Mouse (Mus musculus): ENCODE results near the gene Ech1. TPM values are rescaled to one million over a fixed set of nuclear protein-coding genes. Genes with fewer than 3 reads are reported as not detected.

The Ech1 gene
- polyA plus RNA-seq, 2 experiments, result 165 to 200 TPM

DNA sequence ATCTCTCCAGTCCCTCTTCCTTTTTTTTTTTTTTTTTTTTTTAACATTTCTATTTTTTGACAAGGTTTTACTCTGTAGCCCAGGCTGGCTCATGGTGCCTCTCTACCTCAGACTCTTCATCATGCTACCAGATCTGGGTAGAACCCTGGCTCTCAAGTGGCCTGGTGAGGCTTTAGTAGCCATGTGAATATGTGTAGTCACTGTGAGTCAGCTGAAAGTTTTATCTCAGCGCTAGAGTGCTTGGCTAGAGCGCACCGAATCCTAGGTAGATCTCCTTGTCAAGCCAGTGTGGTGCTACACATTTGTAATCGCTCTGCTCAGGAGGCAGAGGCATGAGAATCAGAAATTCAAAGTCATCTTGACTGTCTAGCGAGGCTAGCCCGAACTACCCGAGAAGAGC is 52.1 kb downstream of the Ech1 start:
- Histone ChIP-seq H3K4me3 (replicated peaks; ENCODE audit: low read length) (no peak overlapping the region), H3K9ac (ENCODE audit: low read depth, low read length, severe bottlenecking) (no peak overlapping the region), H3K4me1 (ENCODE audit: control insufficient read depth, insufficient read depth, low read length) (no peaks in the 10 kb centered on the region), H3K27me3 (ENCODE audit: control insufficient read depth, insufficient read depth, low read length) (no peaks in the 10 kb centered on the region), H3K9me3 (ENCODE audit: control insufficient read depth, low read length) (no peaks in the 10 kb centered on the region), H3K27ac (replicated peaks; ENCODE audit: low read depth, low read length) (no peak overlapping the region), H3K36me3 (ENCODE audit: control insufficient read depth, insufficient read depth, low read length) (no peaks in the 10 kb centered on the region), H3K4me2 (replicated peaks; ENCODE audit: low read depth, low read length, severe bottlenecking) (no peak overlapping the region)
- no peak for TF ChIP-seq POLR2A (IDR thresholded peaks at IDR 0.05; ENCODE audit: borderline replicate concordance, extremely low read depth, insufficient read depth, insufficient read length)
- WGBS, result 86% methylated on average over 7 of the region's 7 CpGs
- DNase-seq (ENCODE audit: low spot score), result no peak
- ATAC-seq (ENCODE audit: low FRiP score, low read depth), result no peak

DNA sequence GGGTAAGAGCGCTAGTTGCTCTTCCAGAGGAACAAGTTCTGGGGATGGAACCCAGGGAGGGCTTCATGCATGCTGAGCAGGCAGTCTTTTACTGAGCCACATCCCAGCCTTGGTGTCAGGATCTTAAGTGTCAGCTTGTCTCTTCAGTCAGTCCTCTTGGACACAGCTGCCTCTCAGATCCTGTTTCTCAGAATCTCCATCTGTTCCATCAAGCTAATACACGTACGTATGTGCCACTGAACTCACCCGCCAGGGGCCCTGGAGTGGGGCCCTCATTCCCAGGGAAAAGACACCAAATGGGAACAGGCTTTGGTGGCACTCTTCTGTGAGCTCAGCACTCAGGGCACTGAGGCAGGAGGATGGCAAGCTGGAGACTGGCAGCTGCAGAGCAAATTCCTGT is 52.8 kb downstream of the Ech1 start:
- Histone ChIP-seq H3K4me2 (replicated peaks; ENCODE audit: low read depth, low read length, severe bottlenecking) (no peak overlapping the region), H3K9me3 (ENCODE audit: control insufficient read depth, low read length) (no peaks in the 10 kb centered on the region), H3K4me1 (ENCODE audit: control insufficient read depth, insufficient read depth, low read length) (no peaks in the 10 kb centered on the region), H3K27ac (replicated peaks; ENCODE audit: low read depth, low read length) (no peak overlapping the region), H3K9ac (ENCODE audit: low read depth, low read length, severe bottlenecking) (no peak overlapping the region), H3K4me3 (replicated peaks; ENCODE audit: low read length) (no peak overlapping the region), H3K36me3 (ENCODE audit: control insufficient read depth, insufficient read depth, low read length) (no peaks in the 10 kb centered on the region), H3K27me3 (ENCODE audit: control insufficient read depth, insufficient read depth, low read length) (no peaks in the 10 kb centered on the region)
- no peak for TF ChIP-seq POLR2A (IDR thresholded peaks at IDR 0.05; ENCODE audit: borderline replicate concordance, extremely low read depth, insufficient read depth, insufficient read length)
- ATAC-seq (ENCODE audit: low FRiP score, low read depth) (no peak), DNase-seq (ENCODE audit: low spot score) (no peak)
- WGBS, result 63% methylated on average over 4 of the region's 4 CpGs

DNA sequence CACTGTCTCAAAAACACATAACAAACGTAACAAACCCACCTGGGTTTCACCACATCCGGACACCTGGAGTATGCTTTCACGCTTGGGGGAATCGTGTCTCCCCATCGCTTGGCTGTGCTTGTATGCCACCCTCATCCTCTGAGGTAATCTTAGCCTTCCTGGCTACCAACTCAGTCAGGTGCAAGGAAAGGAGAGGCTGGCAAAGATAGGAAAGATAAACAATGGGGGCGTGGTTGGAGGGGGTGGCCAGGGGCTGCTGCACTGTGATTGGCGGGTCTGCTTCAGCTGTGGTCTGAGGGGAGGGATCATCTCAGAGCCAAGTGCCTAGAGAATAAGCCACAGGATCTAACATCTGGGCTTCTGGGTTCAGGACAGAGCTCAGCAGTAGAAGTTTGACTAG is 54.6 kb downstream of the Ech1 start:
- no peak for TF ChIP-seq POLR2A (IDR thresholded peaks at IDR 0.05; ENCODE audit: borderline replicate concordance, extremely low read depth, insufficient read depth, insufficient read length)
- Histone ChIP-seq H3K9ac (ENCODE audit: low read depth, low read length, severe bottlenecking) (no peak overlapping the region), H3K9me3 (ENCODE audit: control insufficient read depth, low read length) (no peaks in the 10 kb centered on the region), H3K27me3 (ENCODE audit: control insufficient read depth, insufficient read depth, low read length) (no peaks in the 10 kb centered on the region), H3K4me2 (replicated peaks; ENCODE audit: low read depth, low read length, severe bottlenecking) (no peak overlapping the region), H3K36me3 (ENCODE audit: control insufficient read depth, insufficient read depth, low read length) (no peaks in the 10 kb centered on the region), H3K4me1 (ENCODE audit: control insufficient read depth, insufficient read depth, low read length) (no peaks in the 10 kb centered on the region), H3K27ac (replicated peaks; ENCODE audit: low read depth, low read length) (no peak overlapping the region), H3K4me3 (replicated peaks; ENCODE audit: low read length) (no peak overlapping the region)
- no peak for ATAC-seq (ENCODE audit: low FRiP score, low read depth)
- DNase-seq (ENCODE audit: low spot score), result no peak
- WGBS, result 62% methylated on average over 7 of the region's 7 CpGs

DNA sequence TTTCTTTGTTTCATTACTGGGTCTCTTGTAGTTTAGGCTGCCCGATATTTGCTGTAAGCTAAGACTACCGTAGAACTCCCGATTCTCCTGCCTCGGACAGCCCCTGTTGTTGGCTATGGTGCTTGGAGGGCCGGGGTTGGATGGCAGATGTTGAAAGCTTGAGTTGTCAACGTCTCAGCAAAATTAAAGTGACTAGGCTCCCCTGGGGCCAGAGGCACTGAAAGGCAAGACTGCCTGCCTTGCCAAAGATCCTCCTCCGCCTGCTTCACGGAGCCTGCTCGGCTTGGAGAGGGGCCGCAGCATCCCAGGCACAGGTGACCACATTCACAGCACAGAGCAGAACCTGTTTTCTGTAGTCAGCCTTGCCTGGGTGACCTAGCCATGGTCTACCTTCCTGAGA is 55.5 kb downstream of the Ech1 start:
- H3K9me3 ChIP-seq (ENCODE audit: control insufficient read depth, low read length), result no peaks in the 10 kb centered on the region
- no peaks in the 10 kb centered on the region for H3K36me3 ChIP-seq (ENCODE audit: control insufficient read depth, insufficient read depth, low read length)
- TF ChIP-seq POLR2A (IDR thresholded peaks at IDR 0.05; ENCODE audit: borderline replicate concordance, extremely low read depth, insufficient read depth, insufficient read length), result no peak
- no peak overlapping the region for H3K27ac ChIP-seq (replicated peaks; ENCODE audit: low read depth, low read length)
- no peak for ATAC-seq (ENCODE audit: low FRiP score, low read depth)
- H3K4me2 ChIP-seq (replicated peaks; ENCODE audit: low read depth, low read length, severe bottlenecking), result no peak overlapping the region
- no peaks in the 10 kb centered on the region for H3K27me3 ChIP-seq (ENCODE audit: control insufficient read depth, insufficient read depth, low read length)
- no peaks in the 10 kb centered on the region for H3K4me1 ChIP-seq (ENCODE audit: control insufficient read depth, insufficient read depth, low read length)
- no peak overlapping the region for H3K4me3 ChIP-seq (replicated peaks; ENCODE audit: low read length)
- H3K9ac ChIP-seq (ENCODE audit: low read depth, low read length, severe bottlenecking), result no peak overlapping the region
- DNase-seq (ENCODE audit: low spot score), result no peak
- 64% methylated on average over 10 of the region's 10 CpGs for WGBS

GRCm38 (mm10) chr7:28881199-28881598 is 56.2 kb downstream of the Ech1 start, which contains the start of gene Capn12:
Gene Capn12 (plus strand): TSS chr7:28881422.
- no peak for TF ChIP-seq POLR2A (IDR thresholded peaks at IDR 0.05; ENCODE audit: borderline replicate concordance, extremely low read depth, insufficient read depth, insufficient read length)
- DNase-seq (ENCODE audit: low spot score), result no peak
- Histone ChIP-seq H3K9ac (ENCODE audit: low read depth, low read length, severe bottlenecking) (no peak within 1 kb of the TSS), H3K4me2 (replicated peaks; ENCODE audit: low read depth, low read length, severe bottlenecking) (no peak within 1 kb of the TSS), H3K27me3 (ENCODE audit: control insufficient read depth, insufficient read depth, low read length) (no peaks in the 10 kb centered on the region), H3K9me3 (ENCODE audit: control insufficient read depth, low read length) (no peaks in the 10 kb centered on the region), H3K36me3 (ENCODE audit: control insufficient read depth, insufficient read depth, low read length) (no peaks in the 10 kb centered on the region), H3K4me3 (replicated peaks; ENCODE audit: low read length) (no peak within 1 kb of the TSS), H3K27ac (replicated peaks; ENCODE audit: low read depth, low read length) (no peak within 1 kb of the TSS), H3K4me1 (ENCODE audit: control insufficient read depth, insufficient read depth, low read length) (no peaks in the 10 kb centered on the region)
- no peak for ATAC-seq (ENCODE audit: low FRiP score, low read depth)
- WGBS, result 36% methylated on average over 13 of the region's 13 CpGs

Other genes with a start within 250 kb of the Ech1 start
- gene Samd4b, start 227.1 kb upstream of the Ech1 start, polyA plus RNA-seq (2012; rRNA removed), result 82.0 and 129 TPM in 2 replicates
- gene Samd4b, start 227.1 kb upstream of the Ech1 start, polyA plus RNA-seq (2014; fragmentation: Nextera tagmentation; extraction: Ambion mirVana), result 33.0 and 35.1 TPM in 2 replicates
- gene Pak4, start 227.0 kb upstream of the Ech1 start, polyA plus RNA-seq (2012; rRNA removed), result 27.6 and 29.6 TPM in 2 replicates
- gene Pak4, start 227.0 kb upstream of the Ech1 start, polyA plus RNA-seq (2014; fragmentation: Nextera tagmentation; extraction: Ambion mirVana), result 21.3 and 26.3 TPM in 2 replicates
- gene Acp7, start 193.9 kb upstream of the Ech1 start, polyA plus RNA-seq (2012; rRNA removed), result 0.08 and 0.54 TPM in 2 replicates
- gene Acp7, start 193.9 kb upstream of the Ech1 start, polyA plus RNA-seq (2014; fragmentation: Nextera tagmentation; extraction: Ambion mirVana), result 0.10 TPM in 1 of 2 replicates, not detected in the other
- gene Fbxo27, start 132.4 kb upstream of the Ech1 start, polyA plus RNA-seq (2012; rRNA removed), result 19.5 and 24.0 TPM in 2 replicates
- 7.4 and 9.0 TPM in 2 replicates for gene Fbxo27, start 132.4 kb upstream of the Ech1 start, polyA plus RNA-seq (2014; fragmentation: Nextera tagmentation; extraction: Ambion mirVana)
- 34.8 and 43.3 TPM in 2 replicates for gene Fbxo17, start 108.4 kb upstream of the Ech1 start, polyA plus RNA-seq (2012; rRNA removed)
- gene Fbxo17, start 108.4 kb upstream of the Ech1 start, polyA plus RNA-seq (2014; fragmentation: Nextera tagmentation; extraction: Ambion mirVana), result 25.6 and 29.0 TPM in 2 replicates
- gene Mrps12, start 83.4 kb upstream of the Ech1 start, polyA plus RNA-seq (2012; rRNA removed), result 82.6 and 92.6 TPM in 2 replicates
- gene Mrps12, start 83.4 kb upstream of the Ech1 start, polyA plus RNA-seq (2014; fragmentation: Nextera tagmentation; extraction: Ambion mirVana), result 134 and 135 TPM in 2 replicates
- gene Sars2, start 83.2 kb upstream of the Ech1 start, polyA plus RNA-seq (2012; rRNA removed), result 32.6 and 38.1 TPM in 2 replicates
- gene Sars2, start 83.2 kb upstream of the Ech1 start, polyA plus RNA-seq (2014; fragmentation: Nextera tagmentation; extraction: Ambion mirVana), result 22.0 and 22.3 TPM in 2 replicates
- gene Ccer2, start 69.0 kb upstream of the Ech1 start, polyA plus RNA-seq (2012; rRNA removed), result 0.06 and 0.24 TPM in 2 replicates
- 0.54 TPM in 1 of 2 replicates, not detected in the other for gene Ccer2, start 69.0 kb upstream of the Ech1 start, polyA plus RNA-seq (2014; fragmentation: Nextera tagmentation; extraction: Ambion mirVana)
- gene Sirt2, start 58.5 kb upstream of the Ech1 start, polyA plus RNA-seq (2012; rRNA removed), result 107 and 113 TPM in 2 replicates
- gene Sirt2, start 58.5 kb upstream of the Ech1 start, polyA plus RNA-seq (2014; fragmentation: Nextera tagmentation; extraction: Ambion mirVana), result 73.7 and 89.3 TPM in 2 replicates
- gene Nfkbib, start 57.7 kb upstream of the Ech1 start, polyA plus RNA-seq (2012; rRNA removed), result 27.4 and 31.0 TPM in 2 replicates
- gene Nfkbib, start 57.7 kb upstream of the Ech1 start, polyA plus RNA-seq (2014; fragmentation: Nextera tagmentation; extraction: Ambion mirVana), result 37.4 and 41.9 TPM in 2 replicates
- 2.3 and 2.5 TPM in 2 replicates for gene Rinl, start 36.2 kb upstream of the Ech1 start, polyA plus RNA-seq (2012; rRNA removed)
- gene Rinl, start 36.2 kb upstream of the Ech1 start, polyA plus RNA-seq (2014; fragmentation: Nextera tagmentation; extraction: Ambion mirVana), result 2.6 and 2.8 TPM in 2 replicates
- 525 and 571 TPM in 2 replicates for gene Hnrnpl, start 16.7 kb upstream of the Ech1 start, polyA plus RNA-seq (2012; rRNA removed)
- 208 and 225 TPM in 2 replicates for gene Hnrnpl, start 16.7 kb upstream of the Ech1 start, polyA plus RNA-seq (2014; fragmentation: Nextera tagmentation; extraction: Ambion mirVana)
- gene Lgals4, start 8.6 kb downstream of the Ech1 start, polyA plus RNA-seq (2012; rRNA removed), result 17.9 and 18.0 TPM in 2 replicates
- gene Lgals4, start 8.6 kb downstream of the Ech1 start, polyA plus RNA-seq (2014; fragmentation: Nextera tagmentation; extraction: Ambion mirVana), result 5.9 and 7.0 TPM in 2 replicates
- gene Lgals7, start 38.6 kb downstream of the Ech1 start, polyA plus RNA-seq (2012; rRNA removed), result 198 and 208 TPM in 2 replicates
- 37.9 and 48.4 TPM in 2 replicates for gene Lgals7, start 38.6 kb downstream of the Ech1 start, polyA plus RNA-seq (2014; fragmentation: Nextera tagmentation; extraction: Ambion mirVana)
- 0.19 and 0.25 TPM in 2 replicates for gene Capn12, start 56.2 kb downstream of the Ech1 start, polyA plus RNA-seq (2012; rRNA removed)
- gene Capn12, start 56.2 kb downstream of the Ech1 start, polyA plus RNA-seq (2014; fragmentation: Nextera tagmentation; extraction: Ambion mirVana), result 0.58 and 0.94 TPM in 2 replicates
- 268 and 299 TPM in 2 replicates for gene Actn4, start 137.1 kb downstream of the Ech1 start, polyA plus RNA-seq (2012; rRNA removed)
- gene Actn4, start 137.1 kb downstream of the Ech1 start, polyA plus RNA-seq (2014; fragmentation: Nextera tagmentation; extraction: Ambion mirVana), result 295 and 304 TPM in 2 replicates
- gene Eif3k, start 156.6 kb downstream of the Ech1 start, polyA plus RNA-seq (2012; rRNA removed), result 473 and 518 TPM in 2 replicates
- gene Eif3k, start 156.6 kb downstream of the Ech1 start, polyA plus RNA-seq (2014; fragmentation: Nextera tagmentation; extraction: Ambion mirVana), result 450 TPM in 2 replicates
- gene Map4k1, start 156.8 kb downstream of the Ech1 start, polyA plus RNA-seq (2012; rRNA removed), result 9.3 and 9.5 TPM in 2 replicates
- gene Map4k1, start 156.8 kb downstream of the Ech1 start, polyA plus RNA-seq (2014; fragmentation: Nextera tagmentation; extraction: Ambion mirVana), result 6.4 and 7.0 TPM in 2 replicates